ENCODE assay signal across 9 mouse cellular contexts in the genomic region with DNA sequence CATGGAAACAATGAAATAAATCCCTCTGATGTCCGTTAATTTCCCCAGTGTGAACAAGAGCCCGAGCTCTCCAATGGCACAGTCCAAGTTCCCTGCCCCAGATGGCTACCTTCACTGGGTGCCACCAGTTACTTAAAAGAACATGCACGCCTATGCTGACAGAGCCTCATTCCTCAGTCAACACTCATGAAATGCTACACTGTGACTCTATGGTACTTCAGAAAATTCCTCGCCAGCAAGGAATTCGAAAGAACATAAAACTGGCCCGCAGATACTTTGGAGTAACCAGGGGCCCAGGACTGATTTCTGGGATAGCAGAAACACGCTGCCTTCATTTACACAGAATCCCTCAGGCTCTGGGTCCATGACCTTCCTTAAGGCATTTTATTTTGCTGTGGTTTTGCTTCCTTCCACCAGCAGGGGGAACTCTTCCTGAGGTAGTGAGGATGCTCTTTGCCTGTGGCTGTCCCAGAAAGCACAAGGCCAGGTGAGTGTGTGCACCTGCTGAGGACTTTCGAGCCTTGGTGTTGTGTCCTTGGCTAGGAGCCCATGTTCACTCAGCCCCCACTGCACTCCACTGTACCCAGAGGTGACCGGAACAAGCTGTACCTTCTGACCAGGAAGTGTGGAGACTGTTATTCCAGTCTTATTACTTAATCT.
A peak's percentile ranks its signal among the peaks of the same experiment; 100 is the strongest.
DNase-seq lines count a peak whose midpoint lies in the region; ATAC-seq and TF ChIP-seq lines count a peak whose summit lies in the region.
"Had no signal": no experiment of that assay in that cellular context is flagged by ENCODE, and none has a peak within 500 bp of the region (broad histone marks: within the 10 kb centered on the region; RNA-seq: fewer than 3 reads in every experiment).

No protein-coding gene starts in this region.

- H3K4me1 ChIP-seq in kidney, embryonic 14.5 days (ENCODE audit: control insufficient read depth, insufficient read depth, low read length) = no peaks in the 10 kb centered on the region
- peaks cover 20% of the 10 kb centered on the region for H3K4me1 ChIP-seq in forebrain, embryonic 15.5 days
- no peaks in the 10 kb centered on the region for H3K4me1 ChIP-seq in intestine, postnatal 0 days (replicated peaks; ENCODE audit: control insufficient read depth, insufficient read depth, low read length)
- no peaks in the 10 kb centered on the region for H3K4me1 ChIP-seq in liver, embryonic 14.5 days (replicated peaks; ENCODE audit: control insufficient read depth in 2 of 2, insufficient read depth in 2 of 2, low read length in 1 of 2)
- H3K4me1 ChIP-seq in neural tube, embryonic 12.5 days = no peaks in the 10 kb centered on the region
- H3K4me1 ChIP-seq in testis, adult 2 months (ENCODE audit: control insufficient read depth, insufficient read depth, low read length) = no peaks in the 10 kb centered on the region
- H3K4me1 ChIP-seq: liver, embryonic 15.5 days had no signal

- ATAC-seq in kidney, embryonic 14.5 days (ENCODE audit: low FRiP score, low TSS enrichment) = no peak
- ATAC-seq in cerebellum, adult (ENCODE audit: insufficient number of reproducible peaks, low FRiP score, low TSS enrichment) = peak; percentile 61; the same call in 1 of the 2 replicates
- ATAC-seq in forebrain, embryonic 15.5 days (replicated peaks) = peak; percentile 62; the same call in 1 of the 2 replicates
- ATAC-seq in intestine, postnatal 0 days = peak; percentile 73
- ATAC-seq in liver, embryonic 14.5 days (ENCODE audit: insufficient read depth) = 0 out of 2 replicates have a peak, but pooled peaks have one; percentile 15
- ATAC-seq in neural tube, embryonic 12.5 days (ENCODE audit: low FRiP score, low read depth) = 0 out of 2 replicates have a peak, but pooled peaks have one; percentile 33

- no peaks in the 10 kb centered on the region for H3K27me3 ChIP-seq in kidney, embryonic 14.5 days (ENCODE audit: control insufficient read depth, insufficient read depth, low read length)
- no peaks in the 10 kb centered on the region for H3K27me3 ChIP-seq in forebrain, embryonic 15.5 days
- no peaks in the 10 kb centered on the region for H3K27me3 ChIP-seq in intestine, postnatal 0 days (replicated peaks; ENCODE audit: control insufficient read depth, insufficient read depth, low read length)
- H3K27me3 ChIP-seq in liver, embryonic 14.5 days (ENCODE audit: control insufficient read depth, insufficient read depth, low read length) = no peaks in the 10 kb centered on the region
- no peaks in the 10 kb centered on the region for H3K27me3 ChIP-seq in neural tube, embryonic 12.5 days (replicated peaks)
- H3K27me3 ChIP-seq in testis, adult 2 months (ENCODE audit: control insufficient read depth, insufficient read depth, low read length) = no peaks in the 10 kb centered on the region
- H3K27me3 ChIP-seq: liver, embryonic 15.5 days had no signal

- TF ChIP-seq CTCF in intestine, postnatal 0 days (IDR thresholded peaks at IDR 0.05; ENCODE audit: low read depth) = peak; percentile 93
- TF ChIP-seq CTCF in liver, embryonic 14.5 days (IDR thresholded peaks at IDR 0.05; ENCODE audit: low read depth) = peak; percentile 92
- peak; percentile 40; the same call in 1 of the 2 replicates for TF ChIP-seq CTCF in testis, adult 2 months (IDR thresholded peaks at IDR 0.05; ENCODE audit: control insufficient read depth, insufficient read depth, insufficient replicate concordance, low read depth, low read length)

- H3K4me3 ChIP-seq in kidney, embryonic 14.5 days (ENCODE audit: low read length) = no peak overlapping the region
- no peak overlapping the region for H3K4me3 ChIP-seq in forebrain, embryonic 15.5 days
- no peak overlapping the region for H3K4me3 ChIP-seq in intestine, postnatal 0 days (ENCODE audit: low read depth, low read length)
- H3K4me3 ChIP-seq in liver, embryonic 14.5 days (ENCODE audit: insufficient read depth in 1 of 2, low read depth in 2 of 2, low read length in 2 of 2) = no peak overlapping the region
- H3K4me3 ChIP-seq in neural tube, embryonic 12.5 days = no peak overlapping the region
- no peak overlapping the region for H3K4me3 ChIP-seq in testis, adult 2 months (ENCODE audit: control insufficient read depth, low read depth, low read length)
- H3K4me3 ChIP-seq: liver, embryonic 15.5 days had no signal

- no peak for TF ChIP-seq POLR2A in testis, adult 2 months (IDR thresholded peaks at IDR 0.05; ENCODE audit: control insufficient read depth, low read depth, low read length)

- no peaks in the 10 kb centered on the region for H3K9me3 ChIP-seq in kidney, embryonic 14.5 days (ENCODE audit: control insufficient read depth, low read length)
- no peaks in the 10 kb centered on the region for H3K9me3 ChIP-seq in forebrain, embryonic 15.5 days
- H3K9me3 ChIP-seq in intestine, postnatal 0 days (ENCODE audit: control insufficient read depth) = no peaks in the 10 kb centered on the region
- H3K9me3 ChIP-seq in liver, embryonic 14.5 days (ENCODE audit: control insufficient read depth, low read length) = no peaks in the 10 kb centered on the region
- H3K9me3 ChIP-seq in neural tube, embryonic 12.5 days = no peaks in the 10 kb centered on the region
- H3K9me3 ChIP-seq: liver, embryonic 15.5 days had no signal

- no peak for TF ChIP-seq EP300 in liver, embryonic 14.5 days (IDR thresholded peaks at IDR 0.05; ENCODE audit: low read depth)

- WGBS in kidney, embryonic 14.5 days = 73% methylated on average over 9 of the region's 9 CpGs
- 72% methylated on average over 9 of the region's 9 CpGs for WGBS in forebrain, embryonic 15.5 days
- 69% methylated on average over 9 of the region's 9 CpGs for WGBS in intestine, postnatal 0 days
- WGBS in liver, embryonic 14.5 days (ENCODE audit: insufficient replicate concordance) = 58% methylated on average over 9 of the region's 9 CpGs
- WGBS in neural tube, embryonic 12.5 days = 75% methylated on average over 9 of the region's 9 CpGs

- H3K36me3 ChIP-seq in kidney, embryonic 14.5 days (ENCODE audit: control insufficient read depth, insufficient read depth, low read length) = peaks cover 4% of the 10 kb centered on the region; the same call in 1 of the 2 replicates
- H3K36me3 ChIP-seq in forebrain, embryonic 15.5 days = no peaks in the 10 kb centered on the region
- peaks cover 23% of the 10 kb centered on the region; the same call in 1 of the 2 replicates for H3K36me3 ChIP-seq in intestine, postnatal 0 days (ENCODE audit: control insufficient read depth, insufficient read depth)
- H3K36me3 ChIP-seq in liver, embryonic 14.5 days (replicated peaks; ENCODE audit: control insufficient read depth, insufficient read depth, low read depth) = no peaks in the 10 kb centered on the region
- no peaks in the 10 kb centered on the region for H3K36me3 ChIP-seq in neural tube, embryonic 12.5 days
- no peaks in the 10 kb centered on the region for H3K36me3 ChIP-seq in testis, adult 2 months (ENCODE audit: control insufficient read depth, insufficient read depth, low read length)
- H3K36me3 ChIP-seq: liver, embryonic 15.5 days had no signal

- H3K4me2 ChIP-seq in kidney, embryonic 14.5 days (replicated peaks; ENCODE audit: low read depth, low read length) = no peak overlapping the region
- H3K4me2 ChIP-seq in forebrain, embryonic 15.5 days (replicated peaks) = no peak overlapping the region
- no peak overlapping the region for H3K4me2 ChIP-seq in intestine, postnatal 0 days (replicated peaks; ENCODE audit: low read depth)
- H3K4me2 ChIP-seq in liver, embryonic 14.5 days (ENCODE audit: low read depth) = no peak overlapping the region
- no peak overlapping the region for H3K4me2 ChIP-seq in neural tube, embryonic 12.5 days (replicated peaks)
- H3K4me2 ChIP-seq: liver, embryonic 15.5 days had no signal

- H3K27ac ChIP-seq in kidney, embryonic 14.5 days (ENCODE audit: low read depth, low read length) = no peak overlapping the region
- H3K27ac ChIP-seq in forebrain, embryonic 15.5 days (replicated peaks) = no peak overlapping the region
- H3K27ac ChIP-seq in intestine, postnatal 0 days (ENCODE audit: low read depth, low read length) = no peak overlapping the region
- no peak overlapping the region for H3K27ac ChIP-seq in liver, embryonic 14.5 days
- H3K27ac ChIP-seq in neural tube, embryonic 12.5 days = no peak overlapping the region
- H3K27ac ChIP-seq in testis, adult 2 months (ENCODE audit: control insufficient read depth, insufficient read depth, low read depth, low read length) = no peak overlapping the region
- H3K27ac ChIP-seq: liver, embryonic 15.5 days had no signal

- peak; percentile 50 for DNase-seq in kidney, adult 11 months
- peak; percentile 36 to 41 (median 41) for DNase-seq in liver, embryonic 14.5 days (ENCODE audit: low read depth in 3 of 3, low spot score in 3 of 3)

- no peak overlapping the region for H3K9ac ChIP-seq in kidney, embryonic 14.5 days (ENCODE audit: low read depth, low read length)
- no peak overlapping the region for H3K9ac ChIP-seq in forebrain, embryonic 15.5 days (replicated peaks)
- no peak overlapping the region for H3K9ac ChIP-seq in intestine, postnatal 0 days (ENCODE audit: low read depth, low read length)
- H3K9ac ChIP-seq in liver, embryonic 14.5 days (replicated peaks) = no peak overlapping the region
- no peak overlapping the region for H3K9ac ChIP-seq in neural tube, embryonic 12.5 days
- H3K9ac ChIP-seq: liver, embryonic 15.5 days had no signal

Comparison
In these comparisons a context has a peak if more than half of its experiments do, and no peak if none do; other contexts are left out.
1. CTCF ChIP-seq: peak in every context shown above with its lines; median percentile 93 in intestine, postnatal 0 days; 92 in liver, embryonic 14.5 days; 40 in testis, adult 2 months.